Mouse (Mus musculus) lung, embryonic 14.5 days (tissue): ENCODE data around the gene Rcan2. TPM values are rescaled to one million over a fixed set of nuclear protein-coding genes. Genes with fewer than 3 reads are reported as not detected.
A peak's percentile ranks its signal among the peaks of the same experiment; 100 is the strongest.

ENCODE experiments used
- ATAC-seq: fragments of 200-750 bp; cut with Nextera tagmentation; 2 replicates; pipeline ENCODE4 v1.8.0; 2017; ENCODE audit warnings: mild to moderate bottlenecking, moderate TSS enrichment, moderate library complexity; ENCODE audit not compliant: insufficient read depth
- DNase-seq: peaks from one replicate; pipeline ENCODE4 v3.0.0-alpha.2; 2015
- H3K27ac ChIP-seq: fragments of 300-500 bp; sonication (generic); 2 replicates; pipeline ENCODE4 v1.5.1; 2014; ENCODE audit warnings: low read depth, mild to moderate bottlenecking, moderate library complexity
- H3K27me3 ChIP-seq: fragments of 300-500 bp; sonication (generic); 2 replicates; pipeline ENCODE4 v1.6.1; 2014; ENCODE audit warnings: low read length, control low read depth; ENCODE audit not compliant: insufficient read depth
- H3K36me3 ChIP-seq: fragments of 300-500 bp; sonication (generic); 2 replicates; pipeline ENCODE4 v1.6.1; 2014; ENCODE audit warnings: control low read depth; ENCODE audit not compliant: insufficient read depth
- H3K4me1 ChIP-seq: fragments of 300-500 bp; sonication (generic); 2 replicates; pipeline ENCODE4 v1.6.1; 2014; ENCODE audit warnings: antibody characterized with exemption, control low read depth; ENCODE audit not compliant: insufficient read depth
- H3K4me2 ChIP-seq: fragments of 300-500 bp; sonication (generic); 2 replicates; pipeline ENCODE4 v1.6.1; 2014; ENCODE audit warnings: mild to moderate bottlenecking
- H3K4me3 ChIP-seq: fragments of 300-500 bp; sonication (generic); 2 replicates; pipeline ENCODE4 v1.5.1; 2014; ENCODE audit warnings: low read depth, low read length
- H3K9ac ChIP-seq: fragments of 300-500 bp; sonication (generic); 2 replicates; pipeline ENCODE4 v1.6.1; 2014
- H3K9me3 ChIP-seq: fragments of 300-500 bp; sonication (generic); 2 replicates; pipeline ENCODE4 v1.6.1; 2016; ENCODE audit warnings: low read depth, low read length, control low read depth
- CTCF ChIP-seq: IDR thresholded peaks from 2 replicates; pipeline ENCODE4 v1.5.1; 2016; ENCODE audit warnings: antibody characterized with exemption, low read depth
- WGBS: fragments of 180-500 bp; shearing (Covaris S2); extraction: QIAGEN DNeasy Blood & Tissue Kit; methylation state at CpG from one replicate; pipeline ENCODE4 v1.1.7; 2014; 5-methylcytosine and 5-hydroxymethylcytosine counted together
- polyA plus RNA-seq: library from polyadenylated mRNA; unstranded; fragments of >200 nt; fragmentation: Nextera tagmentation; extraction: Ambion mirVana; gene quantifications from 2 replicates; pipeline ENCODE4 v1.2.1, GENCODE M21; 2014

The Rcan2 gene
- polyA plus RNA-seq, 1 experiment from 2014 or later, result 3.7 TPM

GRCm38 (mm10) chr17:43791751-43792150 lies 9.4 kb upstream of the Rcan2 start:
- DNase-seq, result no peak
- no peak overlapping the region for H3K4me2 ChIP-seq
- no peaks in the 10 kb centered on the region for H3K27me3 ChIP-seq
- H3K27ac ChIP-seq, result no peak overlapping the region
- no peak for TF ChIP-seq CTCF
- H3K4me1 ChIP-seq, result no peaks in the 10 kb centered on the region
- WGBS, result 90% methylated on average over 3 of the region's 3 CpGs
- H3K9me3 ChIP-seq, result no peaks in the 10 kb centered on the region
- no peak overlapping the region for H3K4me3 ChIP-seq
- H3K9ac ChIP-seq, result no peak overlapping the region
- H3K36me3 ChIP-seq, result no peaks in the 10 kb centered on the region
- no peak for ATAC-seq

- peak; percentile 26 for DNase-seq
- Histone ChIP-seq H3K4me1 (no peaks in the 10 kb centered on the region), H3K9me3 (no peaks in the 10 kb centered on the region), H3K4me3 (no peak overlapping the region), H3K27ac (0 out of 2 replicates have a peak overlapping the region, but pooled peaks have one; percentile 26), H3K36me3 (no peaks in the 10 kb centered on the region), H3K9ac (no peak overlapping the region), H3K27me3 (no peaks in the 10 kb centered on the region), H3K4me2 (no peak overlapping the region)
- no peak for TF ChIP-seq CTCF
- no peak for ATAC-seq
- WGBS, result 60% methylated on average over 1 of the region's 1 CpGs
These were observed 6.3 kb upstream of the Rcan2 start for GRCm38 (mm10) chr17:43794731-43795280.

GRCm38 (mm10) chr17:43801595-43802373 lies 633 bp downstream of the Rcan2 start:
- Histone ChIP-seq H3K4me1 (no peaks in the 10 kb centered on the region), H3K4me2 (peak overlapping the region; percentile 94), H3K27ac (no peak overlapping the region), H3K9me3 (no peaks in the 10 kb centered on the region), H3K36me3 (no peaks in the 10 kb centered on the region), H3K4me3 (peak overlapping the region; percentile 51), H3K27me3 (peaks cover 6% of the 10 kb centered on the region; the same call in 1 of the 2 replicates), H3K9ac (peak overlapping the region; percentile 53)
- DNase-seq (peak; percentile 60), ATAC-seq (peak; percentile 93)
- WGBS, result under 1% methylated on average over 54 of the region's 55 CpGs
- peak; percentile 46 for TF ChIP-seq CTCF

- WGBS, result 40% methylated on average over 11 of the region's 11 CpGs
These were observed 1.3 kb downstream of the Rcan2 start for GRCm38 (mm10) chr17:43802414-43802813.

GRCm38 (mm10) chr17:43803111-43803510 lies 2.0 kb downstream of the Rcan2 start:
- H3K36me3 ChIP-seq, result no peaks in the 10 kb centered on the region
- DNase-seq (no peak), ATAC-seq (no peak)
- 78% methylated on average over 2 of the region's 2 CpGs for WGBS
- no peaks in the 10 kb centered on the region for H3K9me3 ChIP-seq
- H3K4me2 ChIP-seq, result peak overlapping the region; percentile 94; the same call in 1 of the 2 replicates
- H3K9ac ChIP-seq, result no peak overlapping the region
- no peaks in the 10 kb centered on the region for H3K4me1 ChIP-seq
- H3K27ac ChIP-seq, result no peak overlapping the region
- no peak overlapping the region for H3K4me3 ChIP-seq
- H3K27me3 ChIP-seq, result peaks cover 6% of the 10 kb centered on the region; the same call in 1 of the 2 replicates
- no peak for TF ChIP-seq CTCF

More at GRCm38 (mm10) chr17:43802414-43802813, 1.3 kb downstream of the Rcan2 start:
- H3K27ac ChIP-seq, result no peak overlapping the region
- TF ChIP-seq CTCF, result no peak
- H3K27me3 ChIP-seq, result peaks cover 6% of the 10 kb centered on the region; the same call in 1 of the 2 replicates
- H3K4me2 ChIP-seq, result peak overlapping the region; percentile 94
- no peak overlapping the region for H3K9ac ChIP-seq
- H3K9me3 ChIP-seq, result no peaks in the 10 kb centered on the region
- ATAC-seq (no peak), DNase-seq (peak; percentile 18)
- H3K4me1 ChIP-seq, result no peaks in the 10 kb centered on the region
- peak overlapping the region; percentile 51 for H3K4me3 ChIP-seq
- H3K36me3 ChIP-seq, result no peaks in the 10 kb centered on the region

- no peak for TF ChIP-seq CTCF
- Histone ChIP-seq H3K4me1 (no peaks in the 10 kb centered on the region), H3K27ac (no peak overlapping the region), H3K27me3 (peaks cover 6% of the 10 kb centered on the region; the same call in 1 of the 2 replicates), H3K9me3 (no peaks in the 10 kb centered on the region), H3K4me3 (no peak overlapping the region), H3K4me2 (no peak overlapping the region), H3K36me3 (no peaks in the 10 kb centered on the region), H3K9ac (no peak overlapping the region)
- DNase-seq (no peak), ATAC-seq (no peak)
- WGBS, result 53% methylated on average over 6 of the region's 6 CpGs
These were observed 2.6 kb downstream of the Rcan2 start for GRCm38 (mm10) chr17:43803764-43804163.

- TF ChIP-seq CTCF, result peak; percentile 20; the same call in 1 of the 2 replicates
- DNase-seq (peak; percentile 6), ATAC-seq (no peak)
- H3K4me3 ChIP-seq, result no peak overlapping the region
- H3K36me3 ChIP-seq, result no peaks in the 10 kb centered on the region
- H3K4me1 ChIP-seq, result no peaks in the 10 kb centered on the region
- H3K27ac ChIP-seq, result no peak overlapping the region
- H3K9ac ChIP-seq, result no peak overlapping the region
- H3K9me3 ChIP-seq, result no peaks in the 10 kb centered on the region
- peaks cover 6% of the 10 kb centered on the region; the same call in 1 of the 2 replicates for H3K27me3 ChIP-seq
- WGBS, result 68% methylated on average over 4 of the region's 4 CpGs
- H3K4me2 ChIP-seq, result no peak overlapping the region
These were observed 5.7 kb downstream of the Rcan2 start for GRCm38 (mm10) chr17:43806841-43807240.
